Mouse (Mus musculus): ENCODE results near the gene Vstm2l.
A peak's percentile ranks its signal among the peaks of the same experiment; 100 is the strongest.

Vstm2l gene

DNA sequence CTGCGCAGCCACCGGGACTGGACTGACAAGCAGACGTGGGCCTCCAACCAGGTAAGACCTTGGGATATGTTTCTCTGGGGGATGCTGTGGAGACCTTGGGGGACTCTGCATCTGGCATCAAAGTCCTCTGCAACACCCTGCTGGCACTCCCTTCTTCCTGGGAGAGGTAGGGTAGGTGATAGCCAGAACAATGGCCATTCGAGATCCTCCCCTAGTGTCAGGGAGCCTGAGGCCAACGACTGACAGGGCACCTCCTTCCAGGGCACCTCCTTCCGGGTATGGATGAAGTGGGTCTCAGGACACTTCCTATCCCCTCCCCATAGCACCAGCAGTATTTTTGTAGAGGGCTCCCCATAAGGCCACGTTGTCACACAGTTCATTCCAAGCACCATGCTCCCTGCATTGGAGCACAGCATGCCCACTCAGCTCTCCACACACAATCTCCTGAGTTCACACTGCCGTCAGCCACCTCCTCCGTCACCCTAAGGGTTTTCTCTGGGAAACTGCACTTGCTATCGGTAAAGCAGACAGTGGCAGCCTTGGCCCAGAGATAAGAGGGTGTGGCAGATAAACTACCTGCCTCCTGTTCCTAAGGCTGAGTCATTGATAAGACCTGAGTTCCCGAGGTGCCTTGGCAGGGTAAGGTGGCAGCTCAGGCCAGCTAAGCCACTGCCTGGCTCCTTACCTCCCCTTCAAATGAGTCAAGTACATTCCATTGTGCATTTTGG, 21.2 kb downstream of the Vstm2l start:
- no peak for DNase-seq

DNA sequence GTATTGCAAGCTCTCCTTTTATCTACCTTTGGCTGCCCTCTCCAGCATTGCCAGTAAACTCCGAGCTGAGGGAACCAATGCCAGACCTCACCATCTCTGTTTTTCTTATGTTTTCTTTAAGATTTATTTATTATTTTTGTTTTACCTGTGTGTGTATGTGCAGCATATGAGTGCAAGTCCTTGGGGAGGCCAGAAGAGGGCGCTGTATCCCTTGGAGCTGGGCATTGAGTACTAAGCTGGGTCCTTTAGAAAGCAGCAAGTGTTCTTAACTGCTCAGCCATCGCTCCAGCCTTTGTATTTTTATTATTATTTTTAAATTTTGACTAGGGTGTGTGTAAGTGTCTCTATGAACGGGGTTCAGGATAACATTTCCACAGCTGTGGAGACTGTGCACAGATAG, 22.2 kb downstream of the Vstm2l start:
- no peak for DNase-seq

DNA sequence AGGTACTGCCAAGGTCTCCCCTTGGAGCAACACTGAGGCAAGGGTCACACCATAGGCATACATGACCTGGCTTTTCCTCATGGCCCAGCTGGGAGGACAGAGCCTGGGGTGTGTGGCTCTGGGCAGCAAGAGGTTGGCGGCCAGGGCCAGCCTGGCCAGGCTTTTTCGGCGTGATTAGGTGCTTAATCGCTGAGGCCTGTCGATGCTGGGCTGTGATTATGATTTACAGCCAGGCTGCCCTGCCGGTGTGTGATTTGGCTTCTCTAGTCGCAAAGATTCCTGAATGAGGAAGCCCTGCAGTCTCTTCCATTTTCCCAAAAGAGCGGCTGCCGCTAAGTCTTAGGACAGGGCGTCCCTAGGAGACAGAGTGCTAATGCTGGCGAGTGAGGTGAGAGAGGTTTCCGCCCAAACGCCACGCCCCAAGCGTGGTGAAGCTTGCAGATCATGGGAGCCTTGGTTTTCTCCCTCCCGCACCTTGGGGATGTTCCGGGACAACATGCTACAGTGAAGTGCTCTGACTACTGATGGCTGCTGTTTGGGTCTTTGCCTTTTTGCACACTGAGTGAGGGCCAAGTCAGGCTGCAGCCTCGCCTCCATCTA, 26.2 kb downstream of the Vstm2l start:
- DNase-seq = no peak

GRCm38 (mm10) chr2:157943514-157944155, 29.2 kb downstream of the Vstm2l start:
- peak; percentile 71 for DNase-seq

GRCm38 (mm10) chr2:157944156-157944893, 29.9 kb downstream of the Vstm2l start:
- DNase-seq = peak; percentile 72

- no peak for DNase-seq
Observed at GRCm38 (mm10) chr2:157953978-157954377, 39.5 kb downstream of the Vstm2l start.

GRCm38 (mm10) chr2:157957707-157958108, 43.3 kb downstream of the Vstm2l start:
- peak; percentile 47 for DNase-seq

GRCm38 (mm10) chr2:157967856-157968255, 53.4 kb downstream of the Vstm2l start:
- no peak for DNase-seq

DNA sequence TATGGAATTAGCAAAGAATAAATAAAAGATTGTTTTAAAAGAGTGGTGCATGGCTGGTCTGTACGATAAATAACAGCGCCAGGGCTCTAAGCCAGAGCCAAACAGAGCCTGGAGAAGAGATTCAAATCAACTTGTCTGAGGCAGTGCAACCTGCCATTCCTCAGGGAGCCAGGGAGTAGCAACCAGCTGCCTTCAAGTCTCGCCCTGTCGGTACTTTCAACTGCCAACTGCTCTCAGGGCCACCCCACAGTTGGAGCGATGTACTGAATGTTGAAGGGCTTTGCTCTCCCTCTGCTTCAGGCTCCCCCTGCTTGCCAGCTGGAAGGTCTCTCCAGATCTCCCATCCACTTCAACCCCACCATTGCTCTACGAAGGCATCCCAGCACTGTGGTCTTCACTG, 55.7 kb downstream of the Vstm2l start:
- DNase-seq = no peak

GRCm38 (mm10) chr2:157970669-157971068, 56.2 kb downstream of the Vstm2l start:
- no peak for DNase-seq

DNA sequence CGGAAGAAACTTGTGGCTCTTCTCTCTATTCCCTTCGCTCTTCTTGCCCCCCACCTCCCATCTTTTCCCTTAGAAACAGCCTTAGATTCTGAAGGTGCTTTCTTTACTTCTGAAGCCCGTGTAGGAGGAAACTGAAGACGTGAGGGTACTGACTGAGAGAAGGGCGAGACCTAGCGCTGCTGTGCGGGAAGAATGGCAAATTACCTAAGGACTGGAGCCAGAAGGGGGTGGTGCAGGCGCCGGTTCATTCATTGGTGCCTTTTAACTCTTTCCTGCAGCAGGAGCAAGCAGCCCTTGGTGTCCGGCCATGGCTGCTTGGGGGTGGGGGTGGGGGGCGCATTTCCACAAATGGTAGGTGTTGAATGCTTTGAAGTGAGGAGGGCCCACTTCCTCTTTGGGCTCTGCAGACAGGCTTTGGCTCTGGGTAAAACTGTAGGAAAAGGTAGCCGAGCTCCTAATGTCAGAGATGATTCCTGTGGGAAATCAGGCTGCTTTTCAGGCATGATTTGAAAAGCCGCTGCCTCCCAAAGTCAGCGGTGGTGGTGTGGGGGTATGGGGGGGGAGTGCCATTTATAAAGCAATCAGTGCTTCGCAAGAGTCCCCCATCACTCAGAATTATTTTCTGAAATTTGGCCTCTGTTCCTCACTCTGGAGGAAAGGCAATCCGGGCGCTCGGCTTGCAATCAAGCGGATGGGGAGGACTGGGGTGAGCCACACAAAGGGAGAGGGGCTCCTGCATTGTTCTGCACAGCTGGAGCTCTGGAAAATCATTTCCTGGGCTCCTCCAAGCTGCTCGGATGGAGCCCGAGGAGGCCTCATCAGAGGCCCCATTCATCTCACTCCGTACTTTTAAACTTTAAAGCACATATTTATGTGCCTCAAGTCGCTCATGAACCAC, 60.4 kb downstream of the Vstm2l start:
- no peak for DNase-seq

DNA sequence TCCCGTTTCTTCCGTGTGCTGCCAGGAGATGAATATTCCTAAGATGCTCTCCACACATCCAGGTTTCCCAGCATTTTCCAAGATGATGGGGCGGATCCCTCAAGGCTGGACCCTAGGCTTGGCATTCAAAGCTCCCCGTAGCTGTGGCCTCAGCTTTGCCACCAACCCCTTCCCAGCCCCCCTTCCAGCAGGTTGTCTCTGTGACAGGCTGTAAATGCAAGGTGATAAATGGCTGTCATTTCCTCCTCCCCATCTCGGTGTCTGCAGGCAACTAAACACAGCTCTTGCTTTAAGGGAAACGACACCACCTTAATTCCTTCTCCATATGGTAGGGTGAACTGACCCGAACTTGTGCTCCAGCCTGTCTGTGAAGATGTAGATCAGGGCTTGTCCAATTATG, 61.1 kb downstream of the Vstm2l start:
- DNase-seq = no peak

DNA sequence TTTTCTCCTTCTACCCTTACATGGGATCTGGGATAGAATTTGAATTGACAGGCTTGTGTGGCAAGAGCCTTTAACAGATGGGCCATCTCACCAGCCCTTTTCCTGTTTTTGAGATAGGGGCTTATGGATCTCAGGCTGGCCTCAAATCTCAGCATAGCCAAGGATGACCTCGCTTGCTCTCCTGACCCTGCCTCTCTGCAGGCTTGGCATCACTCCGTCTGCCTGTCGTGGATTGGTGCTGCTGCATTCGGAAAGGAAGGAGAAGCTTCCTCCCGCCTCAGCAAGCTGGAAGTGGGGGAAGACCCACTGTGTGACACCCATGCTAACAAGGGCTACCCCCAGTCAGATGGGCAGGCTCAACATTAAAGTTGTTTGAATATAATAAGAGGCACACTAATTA, 64.8 kb downstream of the Vstm2l start:
- no peak for DNase-seq

GRCm38 (mm10) chr2:157982727-157983126, 68.3 kb downstream of the Vstm2l start:
- DNase-seq = no peak

DNA sequence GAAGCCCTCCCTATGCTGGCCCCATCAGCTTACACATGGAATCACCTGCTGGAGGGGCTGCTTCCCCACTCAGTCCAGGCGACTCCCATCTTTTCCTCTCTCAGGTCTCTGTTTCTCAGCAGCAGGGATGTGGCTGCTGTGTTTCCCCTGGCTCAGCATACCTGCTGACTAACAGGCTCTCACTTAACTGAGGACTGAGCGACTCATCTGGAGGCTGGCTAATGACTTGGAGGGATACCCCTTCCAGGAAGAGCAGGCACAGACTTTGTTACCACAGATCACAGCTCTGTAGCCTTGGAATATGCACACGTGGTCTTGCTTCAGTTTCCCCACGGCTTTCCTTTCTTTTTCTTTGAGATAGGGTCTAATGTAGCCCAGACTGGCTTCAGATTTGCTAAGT, 68.8 kb downstream of the Vstm2l start:
- DNase-seq = no peak

DNA sequence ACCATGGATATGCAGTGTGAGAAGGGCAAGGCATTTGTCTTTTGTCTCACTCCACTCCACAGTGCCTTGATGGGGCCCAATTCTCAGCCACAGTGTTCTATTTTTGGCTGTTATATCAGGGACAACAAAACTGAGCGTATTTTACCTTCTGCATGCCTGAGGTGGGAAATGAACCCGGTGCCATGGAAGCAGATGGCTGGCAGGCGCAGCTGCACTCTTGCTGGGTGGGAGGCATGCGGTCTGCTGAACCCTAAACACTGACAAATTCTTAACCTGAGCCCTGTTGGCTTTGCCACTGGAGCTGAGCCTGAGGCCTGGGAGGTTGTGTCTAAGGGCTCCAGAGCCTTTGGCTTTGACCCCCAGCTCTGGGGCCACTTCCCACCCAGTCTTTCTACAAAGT, 71.2 kb downstream of the Vstm2l start:
- DNase-seq = no peak

GRCm38 (mm10) chr2:157986235-157986634, 71.8 kb downstream of the Vstm2l start:
- DNase-seq = no peak

DNA sequence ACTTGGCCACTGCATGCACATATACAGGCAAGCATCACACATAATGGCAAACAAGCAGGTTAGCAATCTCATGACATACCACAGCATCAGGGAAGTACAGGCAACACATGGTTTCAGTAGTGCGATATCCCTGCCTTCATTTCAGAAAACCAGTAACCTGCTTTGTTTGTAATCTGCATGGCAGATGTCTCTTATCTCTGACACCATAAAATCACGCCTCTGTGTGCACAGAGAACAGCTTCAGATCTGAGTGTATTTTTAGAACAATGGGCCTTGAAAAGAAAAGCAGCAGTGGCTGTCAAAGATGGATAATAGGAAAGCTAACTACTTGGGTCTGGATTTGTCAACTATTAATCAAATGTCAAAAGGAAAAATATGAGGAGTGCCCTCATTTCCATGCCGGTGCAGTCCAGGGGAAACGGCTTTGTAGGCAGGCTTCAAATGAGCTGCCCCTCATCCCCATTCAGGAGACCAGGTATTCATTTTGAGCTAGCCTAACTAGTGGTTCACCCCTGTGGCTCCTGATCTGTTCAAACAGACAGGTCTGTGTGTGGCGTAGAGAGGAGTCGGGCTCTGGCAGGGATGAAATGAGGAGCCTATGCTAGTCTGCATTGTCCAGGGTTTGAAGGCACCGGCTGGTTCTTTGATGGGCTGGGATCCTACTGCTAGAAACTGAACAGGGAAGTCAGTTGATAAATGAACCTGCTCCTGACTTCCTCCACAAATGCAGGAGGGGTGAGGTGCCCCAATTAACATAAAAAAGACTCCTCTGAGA, 74.2 kb downstream of the Vstm2l start:
- DNase-seq = no peak

DNA sequence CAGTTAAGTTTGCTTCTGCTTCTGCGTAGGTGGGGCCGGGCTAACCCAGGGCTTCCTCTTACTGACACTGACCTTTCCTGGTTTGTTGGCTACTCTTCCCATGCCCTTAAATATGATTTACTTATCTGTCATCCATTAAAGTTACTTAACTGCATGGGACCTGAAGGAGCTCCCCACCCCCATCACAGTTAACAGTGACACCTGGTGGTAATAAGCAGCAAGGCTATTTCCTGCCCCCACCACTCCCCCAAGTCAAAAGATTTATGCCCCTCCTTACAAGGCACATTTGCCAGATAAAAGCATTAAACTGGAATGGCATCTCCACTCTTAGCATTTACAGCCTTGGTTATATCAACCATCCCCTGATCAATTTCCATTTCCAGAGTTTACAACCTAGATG, 75.5 kb downstream of the Vstm2l start:
- DNase-seq = peak; percentile 6

- DNase-seq = no peak
Observed at GRCm38 (mm10) chr2:157991026-157991425, 76.6 kb downstream of the Vstm2l start.

DNA sequence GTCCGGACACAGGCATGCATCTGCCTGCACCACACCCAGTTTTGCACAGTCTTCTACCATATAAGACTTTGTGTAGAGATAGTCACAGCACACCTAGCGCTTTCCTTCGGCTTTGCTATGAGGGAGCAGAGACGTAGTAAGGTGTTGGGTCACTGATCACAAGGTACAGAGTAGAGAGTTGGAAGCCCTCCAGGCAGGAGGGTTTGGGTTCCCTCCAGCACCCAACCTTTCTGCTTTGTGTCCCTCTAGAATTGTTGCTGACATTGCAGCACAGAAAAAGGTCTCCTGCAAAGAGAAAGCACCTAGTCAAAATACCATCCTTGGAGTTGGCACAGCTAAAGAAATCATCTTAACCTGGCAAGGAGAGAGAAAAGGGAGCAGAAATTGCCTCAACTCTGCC, 78.0 kb downstream of the Vstm2l start:
- DNase-seq = peak; percentile 47

Measured in kidney, adult 11 months (tissue).